Mouse (Mus musculus) layer of hippocampus, postnatal 25 days (tissue): ENCODE results near the gene Oser1. TPM values are rescaled to one million over a fixed set of nuclear protein-coding genes. Genes with fewer than 3 reads are reported as not detected.
"Not testable (repeated sequence)": the region's sequence is repeated elsewhere in the genome, so short reads cannot be mapped to it uniquely, and the experiment has no call there.

Experiments used
- DNase-seq, 2 experiments: peaks; one replicate each; pipeline ENCODE4 v3.0.0; 2022; ENCODE audit warnings: mixed read lengths in 2 of 2, low spot score in 1 of 2; ENCODE audit errors: extremely low spot score in 1 of 2
- total RNA-seq, 2 experiments: library from RNA; stranded (reverse); gene quantifications; 2 replicates each; pipeline ENCODE4 v1.2.3; 2021

The Oser1 gene
- total RNA-seq, 2 experiments from 2014 or later: 20.4 to 21.5 TPM

DNA sequence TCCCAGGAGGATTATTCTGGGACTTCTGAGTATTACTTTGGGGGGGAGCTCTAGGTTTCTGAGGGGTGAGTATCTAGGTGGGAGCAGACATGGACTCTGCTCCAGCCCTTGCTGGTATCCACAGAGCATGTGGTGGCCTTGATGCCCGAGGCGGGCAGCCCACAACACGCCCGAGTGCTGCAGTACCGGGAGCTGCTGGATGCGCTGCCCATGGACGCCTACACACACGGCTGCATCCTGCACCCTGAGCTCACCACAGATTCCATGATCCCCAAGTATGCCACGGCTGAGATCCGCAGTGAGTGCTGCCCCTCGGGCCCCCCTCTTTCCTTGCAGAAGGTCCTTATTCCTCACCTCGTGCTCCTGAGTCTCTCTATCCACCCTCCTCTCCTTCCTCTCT, 22.9 kb upstream of the Oser1 start:
- no peak for DNase-seq

DNA sequence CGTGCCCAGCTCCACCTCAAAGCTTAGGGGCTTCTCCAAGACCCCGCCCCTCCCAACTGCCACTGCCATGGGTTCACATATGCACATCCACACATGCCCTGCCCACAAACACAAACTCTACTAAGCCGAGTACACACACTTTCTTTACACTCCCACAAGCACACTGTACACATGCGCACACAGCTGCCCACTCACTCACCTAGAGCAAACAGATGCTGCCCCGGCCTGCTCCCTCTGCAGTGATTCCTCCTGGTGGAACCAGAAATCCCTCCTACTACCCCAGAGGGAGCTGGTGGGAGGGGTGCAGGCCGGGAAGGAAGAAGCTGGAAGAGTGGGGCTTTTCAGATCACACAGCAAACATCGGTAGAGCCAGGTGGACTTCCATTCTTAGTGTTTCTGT, 19.5 kb upstream of the Oser1 start:
- no peak for DNase-seq

DNA sequence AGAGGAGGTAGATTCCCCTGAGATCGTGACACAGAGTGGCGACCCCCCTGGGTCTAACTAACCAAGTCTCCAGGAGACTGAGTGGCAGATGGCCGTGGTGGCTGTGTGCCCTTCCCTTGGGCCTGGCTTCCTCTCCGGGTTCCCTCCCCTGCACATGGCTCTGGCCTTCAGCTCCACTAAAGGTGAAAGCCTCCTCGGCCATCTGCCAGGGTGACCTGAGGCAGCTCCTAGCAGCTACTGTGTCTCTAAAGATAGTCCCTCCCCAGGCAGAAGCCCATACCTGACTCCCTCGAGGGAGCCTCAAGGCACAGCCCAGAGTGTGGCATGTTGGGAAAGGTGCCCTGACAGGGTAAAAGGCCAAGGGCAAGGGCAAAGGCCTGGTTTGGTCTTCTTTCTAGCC, 19.0 kb upstream of the Oser1 start:
- DNase-seq: no peak

DNA sequence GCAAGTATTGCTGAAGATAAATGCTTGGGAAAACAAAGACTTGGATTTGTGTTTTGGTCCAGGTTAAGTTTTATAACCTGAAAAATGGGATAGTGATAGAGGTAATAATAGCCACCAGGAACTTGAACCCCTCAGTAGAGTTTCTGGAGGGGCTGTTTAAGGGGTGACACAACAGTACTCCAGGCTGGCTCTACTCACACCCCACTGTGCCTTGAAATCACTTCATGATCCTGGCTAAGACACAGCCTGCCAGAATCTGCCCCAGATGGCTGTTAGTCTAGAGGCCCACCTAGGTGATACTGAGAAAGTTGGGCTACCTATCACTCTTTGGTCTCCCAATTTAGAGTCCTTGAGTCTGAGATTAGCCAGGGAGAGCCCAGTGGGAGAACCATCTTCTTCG, 15.0 kb upstream of the Oser1 start:
- no peak for DNase-seq

DNA sequence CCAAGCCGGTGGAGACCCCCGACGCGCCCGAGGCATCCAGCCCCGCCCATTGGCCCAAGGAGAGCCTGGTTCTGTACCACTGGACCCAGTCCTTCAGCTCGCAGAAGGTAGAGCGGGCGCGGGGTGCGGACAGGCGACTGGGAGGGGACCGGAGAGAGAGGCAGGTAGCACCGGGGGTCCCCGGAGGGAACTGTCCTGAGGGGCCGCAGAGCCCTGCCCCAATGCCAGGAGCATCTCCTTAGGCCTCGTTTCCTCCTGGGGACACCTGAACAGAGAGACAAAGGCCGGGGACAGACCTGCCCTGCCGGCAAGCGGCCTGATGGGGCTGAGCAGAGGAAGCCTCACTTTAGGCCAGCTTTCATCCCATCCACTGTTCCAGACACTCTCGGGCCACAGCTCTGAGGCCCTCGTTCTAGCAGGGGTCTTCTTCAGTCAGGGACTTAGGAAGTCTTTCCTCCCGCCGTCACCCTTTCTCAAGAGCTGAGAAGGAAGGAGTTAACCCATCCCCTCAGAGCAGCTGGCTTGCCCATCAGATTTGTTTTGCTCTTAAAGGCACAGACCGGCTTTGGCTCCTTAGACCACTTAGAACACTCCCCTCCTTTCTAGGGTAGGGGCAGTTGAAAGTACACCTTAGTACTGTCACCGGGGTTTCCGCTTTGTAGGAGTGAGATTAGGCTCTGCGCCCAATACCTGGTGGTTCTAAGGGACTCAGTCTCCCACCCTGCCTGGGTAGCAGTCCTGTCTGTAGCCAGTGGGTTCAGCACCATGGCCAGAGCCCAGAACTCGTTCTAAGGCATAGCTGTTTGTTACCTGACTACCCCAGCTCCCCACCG, 14.3 kb upstream of the Oser1 start:
- DNase-seq: no peak

DNA sequence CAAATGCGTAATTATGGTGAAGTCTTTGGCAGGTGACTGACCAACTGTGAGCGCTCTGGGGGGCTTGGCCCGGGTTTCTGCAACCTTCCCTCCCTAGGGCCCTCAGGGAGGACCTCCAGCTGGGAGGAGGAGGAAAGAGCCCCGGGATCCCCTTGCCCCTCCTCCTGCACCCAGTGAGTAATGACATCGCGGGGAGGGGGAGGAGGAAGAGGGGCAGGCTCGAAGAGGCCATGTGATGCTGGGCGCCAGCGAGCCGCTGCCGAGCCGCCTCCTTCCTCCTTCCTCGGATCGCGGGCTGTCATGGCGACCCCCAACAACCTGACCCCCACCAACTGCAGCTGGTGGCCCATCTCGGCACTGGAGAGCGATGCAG, 13.7 kb upstream of the Oser1 start, which contains the start of gene Gdap1l1:
Gene Gdap1l1 (plus strand): TSS at position 231 of the 373 bp plus-strand sequence.
- DNase-seq: peak; percentile 58 to 64

DNA sequence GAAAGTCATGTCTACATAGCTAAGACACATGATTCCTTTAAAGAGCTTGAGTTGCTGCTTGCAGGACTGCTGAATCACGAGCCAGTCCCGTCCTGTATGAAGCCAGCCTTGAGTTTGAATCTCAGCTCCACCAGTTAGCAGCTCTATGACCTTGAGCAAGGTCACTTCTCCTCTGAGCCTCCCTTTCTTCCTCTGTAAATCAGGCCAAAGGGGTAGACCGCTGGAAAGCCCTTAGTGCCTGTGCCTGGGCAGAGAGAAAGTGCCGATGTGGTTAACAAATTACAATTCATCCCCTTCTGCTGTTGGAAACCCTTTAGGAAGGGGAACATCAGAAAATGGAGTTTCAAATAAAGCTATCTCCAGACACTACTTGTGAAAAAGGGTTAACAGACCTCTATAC, 13.3 kb upstream of the Oser1 start:
- no peak for DNase-seq

DNA sequence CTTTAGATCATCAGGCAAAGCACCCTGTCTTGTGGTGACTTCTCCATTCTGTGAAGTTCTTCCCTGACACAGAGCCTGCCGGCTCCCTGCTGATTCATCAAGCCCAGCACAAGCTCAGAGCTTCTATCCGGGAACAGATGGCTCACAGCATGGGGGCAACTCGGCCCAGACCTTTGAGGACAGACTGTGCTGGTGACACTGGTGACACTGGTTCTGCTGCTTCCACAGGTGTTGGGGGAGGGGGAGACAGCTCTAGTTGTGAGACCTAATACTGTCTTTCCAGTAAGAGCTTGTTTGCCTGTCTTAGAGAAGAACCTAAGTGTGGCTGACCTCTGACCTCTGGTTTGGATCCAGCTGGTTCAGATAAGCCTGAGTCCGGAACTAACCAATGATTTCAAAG, 9.5 kb upstream of the Oser1 start:
- DNase-seq: no peak

DNA sequence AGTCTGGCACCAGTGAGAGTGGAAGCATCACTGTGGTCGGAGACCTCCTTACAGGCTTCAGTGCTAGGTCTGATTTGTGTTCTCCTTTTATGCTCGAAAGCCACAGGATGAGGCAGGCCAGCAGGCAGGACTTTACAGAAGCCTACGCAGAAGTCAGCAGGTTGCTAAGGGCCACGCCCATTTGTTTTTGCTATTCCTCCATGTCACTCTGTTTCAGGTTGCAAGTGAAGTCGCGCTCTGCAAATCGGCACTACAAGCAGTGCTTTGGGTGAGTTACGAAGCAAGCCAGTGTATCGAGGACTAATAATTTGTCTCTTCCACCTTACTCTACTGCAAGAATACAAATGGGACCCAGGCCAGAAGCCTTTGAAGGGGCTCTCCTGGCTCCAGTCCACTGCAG, 6.8 kb upstream of the Oser1 start:
- DNase-seq: no peak

DNA sequence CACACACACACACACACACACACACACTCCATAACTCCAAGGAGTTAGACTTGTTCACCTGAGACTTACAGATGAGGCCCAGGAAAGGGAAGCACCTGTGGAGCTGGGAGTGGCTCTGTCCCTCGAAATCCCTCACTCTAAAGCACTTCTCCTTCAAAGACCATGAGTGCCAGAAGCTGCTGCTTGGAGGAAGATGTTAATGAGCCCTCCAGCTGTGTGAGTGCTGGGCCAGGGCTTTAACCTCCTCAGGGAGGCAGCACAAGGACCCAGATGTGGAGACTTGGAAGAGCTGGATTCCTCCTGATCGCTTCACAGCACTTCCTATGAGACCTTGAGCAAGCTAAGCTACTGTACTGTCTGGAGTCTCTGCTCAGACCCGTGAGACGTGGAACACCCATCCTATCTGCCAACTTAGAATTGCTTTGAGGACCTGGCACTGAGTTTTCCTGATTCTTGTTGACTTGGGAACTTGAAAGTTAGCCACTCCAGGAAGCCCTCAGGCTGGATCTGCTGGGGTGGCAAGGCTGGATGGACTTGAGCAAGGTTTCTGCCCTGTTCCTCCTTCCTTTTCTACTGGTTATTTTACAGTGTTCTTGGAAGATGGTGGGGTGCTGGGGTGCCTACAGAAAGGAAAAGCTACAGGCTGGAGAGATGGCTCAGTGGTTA, 4.0 kb upstream of the Oser1 start:
- no peak for DNase-seq

DNA sequence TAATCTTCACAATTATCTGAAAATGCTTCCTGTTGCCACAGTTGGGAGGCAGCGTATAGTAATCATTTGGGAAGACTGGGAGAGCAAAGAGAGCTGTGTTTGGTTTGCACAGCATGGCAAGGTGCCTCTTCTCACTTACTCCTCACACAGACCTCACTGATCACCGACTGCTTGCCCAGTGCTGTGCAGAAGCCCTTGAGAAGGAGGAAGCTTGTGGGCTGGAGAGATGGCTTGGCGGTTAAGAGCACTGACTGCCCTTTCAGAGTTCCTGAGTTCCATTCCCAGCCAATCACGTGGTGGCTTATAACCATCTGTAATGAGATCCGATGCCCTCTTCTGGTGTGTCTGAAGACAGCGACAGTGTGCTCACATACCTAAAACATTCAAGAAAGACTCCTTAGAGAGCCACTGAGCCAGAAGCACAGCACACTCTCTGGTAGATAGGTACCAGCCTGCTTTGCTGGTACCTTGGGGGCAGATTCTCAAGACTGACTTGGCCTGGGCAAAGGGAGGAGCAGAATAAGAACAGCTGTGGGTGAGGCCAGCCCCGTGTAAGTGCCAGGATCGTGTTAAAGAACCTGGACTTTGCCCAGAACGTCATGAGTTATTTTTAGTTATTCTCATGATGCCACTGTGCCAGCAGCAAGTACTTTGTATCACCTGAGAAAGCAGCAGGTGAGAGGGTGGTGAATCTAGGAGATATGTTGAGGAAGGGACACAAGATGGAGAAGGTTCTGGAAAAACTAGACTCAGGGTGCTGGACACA, 1.4 kb downstream of the Oser1 start:
- DNase-seq: no peak

DNA sequence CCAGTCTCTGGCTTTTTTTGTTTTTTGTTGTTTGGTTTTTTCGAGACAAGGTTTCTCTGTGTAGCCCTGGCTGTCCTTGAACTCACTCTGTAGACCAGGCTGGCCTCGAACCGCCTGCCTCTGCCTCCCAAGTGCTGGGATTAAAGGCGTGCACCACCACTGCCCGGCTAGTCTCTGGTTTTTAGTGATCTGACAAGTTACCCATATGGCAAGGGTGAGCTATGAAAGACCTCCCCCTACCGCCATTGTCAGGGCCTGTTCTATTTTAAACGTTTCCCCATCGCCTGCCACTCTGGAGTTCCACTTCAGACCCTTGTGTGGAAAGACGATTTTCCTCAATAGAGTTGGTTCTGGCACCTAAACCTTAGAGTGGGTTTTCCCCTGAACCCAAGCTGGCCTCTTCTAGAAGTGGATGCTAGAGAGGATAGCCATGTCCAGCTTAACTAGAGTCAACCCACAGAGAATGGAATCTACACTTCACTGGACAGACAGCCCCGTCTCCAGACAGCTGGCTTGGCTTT, 4.1 kb downstream of the Oser1 start:
- DNase-seq: no peak

DNA sequence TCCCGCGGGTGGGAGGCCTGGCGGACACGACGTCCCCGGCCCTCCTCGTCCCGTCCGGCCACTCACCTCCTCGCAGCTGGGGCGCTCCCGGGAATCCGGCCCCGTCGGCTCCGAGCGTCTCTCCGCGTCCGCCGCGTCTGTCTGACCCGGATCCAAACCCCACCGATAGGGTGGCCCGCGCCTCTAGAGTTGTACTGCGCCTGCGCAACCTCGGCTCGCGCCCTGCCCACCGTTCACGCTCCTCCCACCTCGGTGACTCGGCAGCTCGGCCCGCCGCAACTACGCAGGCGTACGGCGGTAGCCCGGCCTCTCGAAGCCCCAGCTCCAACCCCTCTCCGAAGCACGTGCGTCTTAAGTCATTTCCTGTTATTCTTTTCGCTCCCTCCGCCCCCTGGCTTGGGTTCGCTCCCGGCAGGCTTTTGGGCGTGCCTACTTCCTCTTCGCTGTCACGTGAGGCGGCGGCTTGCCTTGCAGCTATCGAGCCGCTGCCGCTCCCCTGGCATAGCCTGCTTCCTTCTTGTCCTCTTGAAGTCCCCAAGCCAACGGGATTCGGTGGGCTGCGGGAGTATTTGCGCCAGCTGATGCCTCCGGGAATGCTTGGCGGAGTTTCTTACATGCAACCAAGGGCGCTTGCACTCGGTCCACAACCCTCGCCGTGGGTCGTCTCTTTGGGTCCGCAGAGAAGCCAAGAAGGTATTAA, 5.0 kb downstream of the Oser1 start:
- peak; percentile 95 to 97 for DNase-seq

DNA sequence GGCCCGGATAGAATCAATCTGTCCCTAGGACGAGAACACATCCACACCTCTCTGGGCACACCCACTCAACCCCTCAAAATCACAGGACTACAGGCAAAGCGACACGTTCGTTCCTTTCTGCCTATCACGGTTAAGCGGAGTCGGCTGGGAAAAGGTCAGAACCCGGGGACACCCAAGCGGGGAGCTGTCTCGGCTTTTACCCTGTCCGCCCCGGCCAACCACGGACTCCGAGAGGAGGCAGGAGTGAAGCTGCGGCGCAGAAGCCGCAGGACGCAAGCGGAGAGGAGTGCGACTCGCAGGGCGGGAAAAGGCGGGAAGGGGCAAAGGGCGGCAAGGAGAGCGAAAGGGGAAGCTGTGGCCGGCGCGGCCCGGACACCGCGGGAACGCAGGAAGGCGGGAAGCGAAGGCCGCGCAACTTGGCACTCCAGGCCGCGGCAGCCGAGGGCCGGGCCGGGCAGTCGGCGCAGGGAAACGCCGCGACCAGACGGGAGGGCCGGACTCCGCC, 5.6 kb downstream of the Oser1 start:
- DNase-seq: no peak

DNA sequence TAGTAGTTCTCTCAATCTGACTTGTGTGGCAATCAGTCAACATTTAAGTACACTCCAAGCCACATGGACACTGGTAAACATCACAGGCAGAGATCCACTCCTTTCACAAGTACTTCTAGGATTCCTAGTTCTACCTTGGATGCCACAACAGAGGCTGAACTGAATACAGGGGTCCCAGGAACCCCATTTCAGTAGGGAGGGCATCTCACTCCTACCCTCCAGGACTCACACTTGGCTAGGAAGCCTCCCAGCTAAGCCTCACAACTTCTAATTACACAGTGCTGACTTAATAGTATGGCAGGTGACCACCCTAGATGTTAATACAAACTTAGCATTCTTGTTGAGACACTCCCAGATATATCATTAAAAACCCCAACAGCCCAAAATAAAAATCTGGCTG, 6.7 kb downstream of the Oser1 start:
- DNase-seq: no peak

DNA sequence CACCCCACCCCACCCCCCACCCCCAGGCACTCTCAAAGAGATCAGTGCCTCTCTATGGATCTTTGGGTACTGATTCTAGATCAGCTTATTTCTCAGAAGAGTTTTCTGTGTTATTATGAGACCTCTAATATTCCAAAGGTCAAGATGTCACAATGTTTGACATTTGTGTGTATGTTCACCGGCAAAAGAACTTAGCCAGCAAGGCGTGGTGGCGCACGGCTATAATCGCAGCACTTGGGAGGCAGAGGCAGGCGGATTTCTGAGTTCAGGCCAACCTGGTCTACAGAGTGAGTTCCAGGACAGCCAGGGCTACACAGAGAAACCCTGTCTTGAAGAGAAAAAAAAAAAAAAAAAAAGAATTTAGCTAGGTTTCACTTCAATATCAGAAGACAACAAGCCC, 7.5 kb downstream of the Oser1 start:
- DNase-seq: no peak

DNA sequence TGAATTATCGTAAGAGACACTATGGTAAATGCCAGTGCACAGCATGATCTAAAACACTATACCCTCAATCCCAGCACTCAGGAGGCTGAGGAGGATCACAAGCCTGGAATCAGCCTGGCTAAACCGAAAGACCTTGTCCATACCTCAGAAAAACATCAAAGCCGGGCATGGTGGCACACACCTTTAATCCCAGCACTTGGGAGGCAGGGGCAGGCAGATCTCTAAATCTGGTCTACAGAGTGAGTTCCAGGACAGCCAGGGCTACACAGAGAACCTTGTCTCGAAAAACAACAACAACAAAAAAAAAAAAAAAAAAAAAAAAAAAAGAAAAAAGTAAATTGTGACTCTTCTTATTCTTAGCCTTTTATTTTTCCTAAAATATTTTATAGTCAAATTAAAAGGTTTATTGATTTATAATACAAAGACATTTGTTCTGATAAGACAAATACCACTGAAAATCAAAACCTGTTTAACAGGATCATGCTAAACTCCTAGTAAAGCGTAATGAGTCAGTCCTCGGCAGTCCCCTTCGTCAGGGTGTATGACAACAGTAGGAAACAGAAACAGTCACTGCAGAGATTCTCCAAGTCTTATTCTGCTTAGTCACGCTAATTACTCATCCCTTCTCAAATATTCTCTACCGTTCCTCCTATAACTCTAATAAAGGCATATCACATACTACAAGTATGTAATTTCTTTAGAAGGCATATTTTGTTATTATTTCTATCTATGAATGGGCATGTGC, 11.5 kb downstream of the Oser1 start:
- DNase-seq: no peak

DNA sequence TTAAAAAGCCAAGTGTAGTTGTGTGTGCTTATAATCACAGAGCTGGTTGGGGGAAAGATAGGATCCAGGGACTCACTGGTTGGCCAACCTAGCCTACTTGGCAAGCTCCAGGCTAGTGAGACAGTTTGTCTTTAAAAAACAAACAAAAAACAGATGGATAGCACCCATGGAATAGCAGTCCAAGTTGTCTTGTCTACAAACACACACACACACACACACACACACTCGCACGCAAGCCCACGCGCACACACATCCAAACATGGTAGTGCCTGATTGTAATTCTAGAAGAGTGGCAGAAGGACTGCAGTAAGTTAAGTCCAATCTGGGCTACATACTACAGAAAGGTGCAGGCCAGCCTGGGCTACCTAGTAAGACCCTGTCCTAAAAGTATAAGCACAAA, 12.1 kb downstream of the Oser1 start:
- DNase-seq: peak in 1 of 2 experiments; percentile 11

DNA sequence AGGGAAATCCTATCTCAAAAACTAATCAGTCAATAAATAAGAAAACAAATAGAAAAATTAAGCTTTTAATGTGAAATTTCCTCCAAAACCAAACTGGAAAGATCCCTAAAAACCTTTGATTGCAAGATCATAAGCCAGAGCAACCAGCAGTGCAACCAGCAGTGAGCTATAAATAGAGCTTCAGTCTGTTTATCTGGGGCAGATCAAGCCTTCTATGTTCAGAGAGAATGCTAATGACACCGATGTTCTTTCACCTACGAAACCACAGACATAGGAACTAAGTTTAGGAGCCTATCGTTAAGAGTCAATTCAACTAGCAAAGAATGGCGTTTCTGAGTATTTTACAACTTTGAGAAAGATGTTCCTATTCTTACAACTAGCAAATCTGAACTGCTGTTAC, 12.7 kb downstream of the Oser1 start:
- no peak for DNase-seq

DNA sequence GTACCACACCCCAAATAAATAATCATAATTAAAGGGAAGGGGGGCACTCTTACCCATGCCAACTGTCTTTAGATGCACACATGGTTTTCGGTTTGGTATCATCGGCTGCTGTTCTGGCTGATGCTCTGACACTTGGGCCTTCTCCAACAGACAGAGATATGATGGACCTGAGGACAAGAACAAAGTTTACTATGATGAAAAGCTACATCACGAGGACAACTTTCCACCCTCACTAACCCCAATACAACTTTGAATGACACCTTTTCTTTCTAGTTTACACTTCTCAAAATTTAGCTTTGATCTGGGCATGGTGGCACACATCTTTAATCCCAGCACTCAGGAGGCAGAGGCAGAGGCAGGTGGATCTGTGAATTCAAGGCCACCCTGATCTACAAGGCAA, 13.2 kb downstream of the Oser1 start:
- not testable (repeated sequence) for DNase-seq
